Mouse (Mus musculus) mouse trophoblast stem cell (cell line): ENCODE measurements around the gene Usp24.

Experiments used
- in situ Hi-C, 2 experiments: fragments of 300-500 bp; cut with MseI, MboI; formaldehyde crosslinking; loops; 2 replicates in 1 of 2; 3 replicates in 1 of 2; pipeline ENCODE4 v1.15.1; 2025

Gene Usp24

GRCm38 (mm10) chr4:106315921-106316350 is at the start of gene Usp24:
TSS of gene Usp24 (plus strand) at chr4:106316213.
- in situ Hi-C loops: no loop called here

GRCm38 (mm10) chr4:106276937-106277336 is 39.1 kb upstream of the Usp24 start:
- in situ Hi-C loops: no loop called here

- in situ Hi-C loops: no loop called here
Measured at GRCm38 (mm10) chr4:106279177-106279576, 36.8 kb upstream of the Usp24 start.

- in situ Hi-C loops: no loop called here
Measured at GRCm38 (mm10) chr4:106281128-106281491, 34.9 kb upstream of the Usp24 start.

GRCm38 (mm10) chr4:106281492-106282122 is 34.4 kb upstream of the Usp24 start:
- in situ Hi-C loops: no loop called here

GRCm38 (mm10) chr4:106282123-106282510 is 33.9 kb upstream of the Usp24 start:
- in situ Hi-C loops: no loop called here

- in situ Hi-C loops: no loop called here
Measured at GRCm38 (mm10) chr4:106286958-106287743, 28.9 kb upstream of the Usp24 start.

- in situ Hi-C loops: no loop called here
Measured at GRCm38 (mm10) chr4:106290201-106290600, 25.8 kb upstream of the Usp24 start.

- in situ Hi-C loops: no loop called here
Measured at GRCm38 (mm10) chr4:106292823-106293222, 23.2 kb upstream of the Usp24 start.

- in situ Hi-C loops: no loop called here
Measured at GRCm38 (mm10) chr4:106293378-106294090, 22.5 kb upstream of the Usp24 start.

- in situ Hi-C loops: no loop called here
Measured at GRCm38 (mm10) chr4:106295696-106296095, 20.3 kb upstream of the Usp24 start.

- in situ Hi-C loops: no loop called here
Measured at GRCm38 (mm10) chr4:106296412-106297086, 19.5 kb upstream of the Usp24 start.

GRCm38 (mm10) chr4:106301346-106301745 is 14.7 kb upstream of the Usp24 start:
- in situ Hi-C loops: no loop called here

- in situ Hi-C loops: no loop called here
Measured at GRCm38 (mm10) chr4:106308090-106308489, 7.9 kb upstream of the Usp24 start.

GRCm38 (mm10) chr4:106312651-106313050 is 3.4 kb upstream of the Usp24 start:
- in situ Hi-C loops: no loop called here

GRCm38 (mm10) chr4:106313070-106313469 is 2.9 kb upstream of the Usp24 start:
- in situ Hi-C loops: no loop called here

GRCm38 (mm10) chr4:106313874-106314273 is 2.1 kb upstream of the Usp24 start:
- in situ Hi-C loops: no loop called here

- in situ Hi-C loops: no loop called here
Measured at GRCm38 (mm10) chr4:106314291-106314690, 1.7 kb upstream of the Usp24 start.

- in situ Hi-C loops: no loop called here
Measured at GRCm38 (mm10) chr4:106316351-106317178, 552 bp downstream of the Usp24 start.

- in situ Hi-C loops: no loop called here
Measured at GRCm38 (mm10) chr4:106317179-106318055, 1.4 kb downstream of the Usp24 start.
